Mouse (Mus musculus) embryonic facial prominence, embryonic 15.5 days (tissue): Measurements from ENCODE around the gene Hdac4. TPM values are rescaled to one million over a fixed set of nuclear protein-coding genes. Genes with fewer than 3 reads are reported as not detected.

Experiments used
- ATAC-seq: fragments of 200-750 bp; cut with Nextera tagmentation; 2 replicates; pipeline ENCODE4 v1.8.0; 2017; ENCODE audit warnings: low read depth, moderate TSS enrichment; ENCODE audit not compliant: insufficient number of reproducible peaks, low FRiP score, low TSS enrichment
- H3K27ac ChIP-seq: fragments of 300-500 bp; sonication (generic); replicated peaks from 2 replicates; pipeline ENCODE4 v1.5.1; 2015; ENCODE audit warnings: mild to moderate bottlenecking, inconsistent platforms
- H3K27me3 ChIP-seq: fragments of 300-500 bp; sonication (generic); 2 replicates; pipeline ENCODE4 v1.6.1; 2015; ENCODE audit warnings: inconsistent platforms
- H3K36me3 ChIP-seq: fragments of 300-500 bp; sonication (generic); 2 replicates; pipeline ENCODE4 v1.6.1; 2015; ENCODE audit warnings: mild to moderate bottlenecking, inconsistent platforms
- H3K4me1 ChIP-seq: fragments of 300-500 bp; sonication (generic); 2 replicates; pipeline ENCODE4 v1.6.1; 2015; ENCODE audit warnings: inconsistent platforms
- H3K4me2 ChIP-seq: fragments of 300-500 bp; sonication (generic); replicated peaks from 2 replicates; pipeline ENCODE4 v1.6.1; 2015; ENCODE audit warnings: mild to moderate bottlenecking, inconsistent platforms
- H3K4me3 ChIP-seq: fragments of 300-500 bp; sonication (generic); replicated peaks from 2 replicates; pipeline ENCODE4 v1.5.1; 2015; ENCODE audit warnings: mild to moderate bottlenecking, inconsistent platforms
- H3K9ac ChIP-seq: fragments of 300-500 bp; sonication (generic); 2 replicates; pipeline ENCODE4 v1.6.1; 2015; ENCODE audit warnings: inconsistent platforms
- H3K9me3 ChIP-seq: fragments of 300-500 bp; sonication (generic); replicated peaks from 2 replicates; pipeline ENCODE4 v1.6.1; 2016; ENCODE audit warnings: inconsistent platforms
- WGBS: fragments of 180-500 bp; shearing (Covaris S2); methylation state at CpG from one replicate; pipeline ENCODE4 v1.1.7; 2015; 5-methylcytosine and 5-hydroxymethylcytosine counted together
- polyA plus RNA-seq: library from polyadenylated mRNA; unstranded; fragments of >200 nt; fragmentation: Nextera tagmentation; extraction: Ambion mirVana; gene quantifications from 2 replicates; pipeline ENCODE4 v1.2.1, GENCODE M21; 2015

Hdac4 gene
- polyA plus RNA-seq, 1 experiment from 2014 or later: 27.5 TPM

DNA sequence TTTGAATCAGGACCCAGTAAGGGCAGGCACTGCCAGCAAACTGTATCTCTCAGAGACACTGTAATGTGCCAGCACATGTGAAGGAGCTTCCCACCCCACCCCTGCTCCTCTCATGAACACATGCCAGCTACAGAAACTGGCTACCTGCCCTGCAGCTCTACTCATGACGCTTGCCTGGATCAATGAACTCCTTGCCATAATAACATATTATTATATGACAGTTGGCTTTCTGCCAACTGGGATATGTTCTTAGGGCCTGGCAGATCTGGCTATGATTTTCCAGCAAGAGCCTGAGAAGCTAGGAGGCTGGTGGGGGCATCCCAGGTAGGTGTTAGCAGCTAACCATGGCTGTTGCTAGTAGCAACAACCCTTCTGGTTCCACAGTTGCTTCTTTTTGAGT lies 156.8 kb downstream of the Hdac4 start:
- H3K27me3 ChIP-seq: no peaks in the 10 kb centered on the region
- H3K9me3 ChIP-seq: no peaks in the 10 kb centered on the region
- no peak overlapping the region for H3K9ac ChIP-seq
- no peak overlapping the region for H3K4me2 ChIP-seq
- H3K27ac ChIP-seq: no peak overlapping the region
- WGBS: 16% methylated on average over 1 of the region's 1 CpGs
- H3K4me1 ChIP-seq: peaks cover 12% of the 10 kb centered on the region
- no peak for ATAC-seq
- H3K36me3 ChIP-seq: no peaks in the 10 kb centered on the region
- H3K4me3 ChIP-seq: no peak overlapping the region

GRCm38 (mm10) chr1:92037039-92037438 lies 158.5 kb downstream of the Hdac4 start:
- Histone ChIP-seq H3K4me1 (peaks cover 12% of the 10 kb centered on the region), H3K27me3 (no peaks in the 10 kb centered on the region), H3K9me3 (no peaks in the 10 kb centered on the region), H3K4me3 (no peak overlapping the region), H3K9ac (no peak overlapping the region), H3K36me3 (no peaks in the 10 kb centered on the region), H3K27ac (no peak overlapping the region), H3K4me2 (no peak overlapping the region)
- WGBS: 89% methylated on average over 7 of the region's 7 CpGs
- ATAC-seq: no peak

- Histone ChIP-seq H3K27ac (no peak overlapping the region), H3K4me1 (peaks cover 7% of the 10 kb centered on the region), H3K4me3 (no peak overlapping the region), H3K27me3 (no peaks in the 10 kb centered on the region), H3K9ac (no peak overlapping the region), H3K36me3 (no peaks in the 10 kb centered on the region), H3K9me3 (no peaks in the 10 kb centered on the region), H3K4me2 (no peak overlapping the region)
- 48% methylated on average over 6 of the region's 6 CpGs for WGBS
- ATAC-seq: no peak
These were observed 159.7 kb downstream of the Hdac4 start for GRCm38 (mm10) chr1:92035770-92036169.

DNA sequence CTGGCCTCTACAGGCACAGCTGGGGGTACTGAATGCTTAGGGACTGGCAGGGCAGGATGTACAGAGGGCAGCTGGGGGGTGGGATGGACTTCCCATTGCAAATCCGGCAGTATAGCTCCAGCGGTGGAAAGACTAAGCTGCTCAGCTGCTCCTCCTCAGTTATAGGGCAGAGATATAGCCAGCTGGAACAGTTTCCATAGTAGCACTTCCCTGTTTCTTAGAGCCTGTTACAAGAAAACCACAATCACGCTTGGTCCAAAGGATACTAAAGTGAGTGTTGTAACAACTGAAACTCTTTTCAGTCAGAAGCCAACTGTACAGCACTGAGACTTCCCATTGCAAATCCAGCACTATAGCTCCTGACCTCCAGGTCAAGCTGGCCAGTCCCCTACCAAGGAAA lies 161.3 kb downstream of the Hdac4 start:
- Histone ChIP-seq H3K4me1 (peaks cover 7% of the 10 kb centered on the region), H3K4me2 (no peak overlapping the region), H3K9ac (no peak overlapping the region), H3K9me3 (no peaks in the 10 kb centered on the region), H3K27ac (no peak overlapping the region), H3K27me3 (no peaks in the 10 kb centered on the region), H3K4me3 (no peak overlapping the region), H3K36me3 (peaks cover 8% of the 10 kb centered on the region; the same call in 1 of the 2 replicates)
- WGBS: 85% methylated on average over 3 of the region's 3 CpGs
- ATAC-seq: no peak

DNA sequence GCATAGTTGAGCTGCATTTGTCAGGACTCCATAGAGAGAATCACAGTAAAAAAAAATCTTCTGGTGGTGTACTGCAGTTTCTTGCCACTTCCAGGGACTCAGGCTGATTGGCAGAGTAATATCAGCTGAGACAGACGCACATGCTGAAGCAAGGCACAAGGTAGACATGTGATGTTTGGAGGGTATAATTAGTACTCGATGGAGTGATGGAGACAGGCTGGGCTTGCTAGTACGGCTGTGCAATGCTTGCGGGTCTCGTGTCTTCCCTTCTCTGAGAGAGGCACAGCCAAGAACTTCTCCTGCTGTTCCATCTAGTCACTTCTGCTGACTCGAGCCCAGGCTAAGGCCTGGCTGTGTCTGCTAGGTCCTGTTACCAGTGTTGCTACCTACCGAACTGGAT lies 162.0 kb downstream of the Hdac4 start:
- Histone ChIP-seq H3K27ac (no peak overlapping the region), H3K9me3 (no peaks in the 10 kb centered on the region)
- WGBS: 67% methylated on average over 7 of the region's 7 CpGs

DNA sequence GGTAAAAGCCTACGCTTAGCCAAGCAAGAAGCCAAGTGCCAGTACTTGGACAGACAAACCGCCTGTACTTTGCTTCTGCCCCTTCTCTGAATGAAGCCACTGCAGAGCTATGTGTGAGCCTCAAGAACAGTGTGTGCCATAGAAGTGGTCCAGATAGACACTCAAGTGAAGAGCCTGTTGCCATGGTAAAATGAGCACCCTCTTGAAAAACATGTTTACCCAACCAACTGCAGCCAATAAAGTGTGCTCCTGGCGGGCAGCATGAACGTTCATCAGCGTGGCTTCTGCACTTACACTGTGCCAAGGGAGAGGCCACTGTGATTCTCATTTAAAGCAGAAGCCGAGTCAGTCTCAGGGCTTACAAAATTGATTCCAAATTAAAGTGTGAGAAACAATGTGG lies 165.0 kb downstream of the Hdac4 start:
- 83% methylated on average over 6 of the region's 6 CpGs for WGBS
- H3K4me1 ChIP-seq: no peaks in the 10 kb centered on the region
- H3K9ac ChIP-seq: no peak overlapping the region
- H3K9me3 ChIP-seq: no peaks in the 10 kb centered on the region
- ATAC-seq: no peak
- H3K27me3 ChIP-seq: no peaks in the 10 kb centered on the region
- peaks cover 35% of the 10 kb centered on the region for H3K36me3 ChIP-seq
- no peak overlapping the region for H3K4me3 ChIP-seq
- H3K4me2 ChIP-seq: no peak overlapping the region
- H3K27ac ChIP-seq: no peak overlapping the region

More for the DNA sequence above, 162.0 kb downstream of the Hdac4 start:
- Histone ChIP-seq H3K4me3 (no peak overlapping the region), H3K4me2 (no peak overlapping the region), H3K4me1 (peaks cover under 1% of the 10 kb centered on the region; the same call in 1 of the 2 replicates), H3K27me3 (no peaks in the 10 kb centered on the region), H3K9ac (no peak overlapping the region), H3K36me3 (peaks cover 15% of the 10 kb centered on the region; the same call in 1 of the 2 replicates)
- ATAC-seq: no peak

DNA sequence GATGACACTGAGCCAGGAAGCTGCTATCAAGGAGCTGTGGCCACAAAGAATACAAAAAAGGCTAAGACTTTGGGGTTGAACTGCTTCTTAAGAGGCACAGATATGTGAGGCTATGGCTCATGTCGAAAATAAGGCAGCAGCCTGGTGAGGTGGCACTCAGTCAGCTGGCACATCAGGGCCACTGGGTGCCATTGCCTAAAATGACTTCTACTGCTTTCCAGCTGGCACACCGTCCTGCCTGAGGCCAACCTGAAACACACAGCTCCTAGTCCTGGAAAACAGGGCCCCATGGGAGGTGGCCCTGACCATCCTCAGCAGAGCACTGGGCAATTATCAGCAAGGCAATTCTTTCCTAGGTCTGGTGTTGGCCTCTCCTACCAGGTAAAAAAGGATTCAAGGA lies 167.3 kb downstream of the Hdac4 start:
- no peak for ATAC-seq
- no peaks in the 10 kb centered on the region for H3K9me3 ChIP-seq
- H3K36me3 ChIP-seq: peaks cover 35% of the 10 kb centered on the region
- H3K4me3 ChIP-seq: no peak overlapping the region
- WGBS: 95% methylated on average over 2 of the region's 2 CpGs
- no peak overlapping the region for H3K27ac ChIP-seq
- no peaks in the 10 kb centered on the region for H3K4me1 ChIP-seq
- no peak overlapping the region for H3K4me2 ChIP-seq
- no peaks in the 10 kb centered on the region for H3K27me3 ChIP-seq
- no peak overlapping the region for H3K9ac ChIP-seq

GRCm38 (mm10) chr1:92026351-92026750 lies 169.1 kb downstream of the Hdac4 start:
- Histone ChIP-seq H3K9me3 (no peaks in the 10 kb centered on the region), H3K4me1 (no peaks in the 10 kb centered on the region), H3K27ac (no peak overlapping the region), H3K36me3 (peaks cover 35% of the 10 kb centered on the region), H3K4me3 (no peak overlapping the region), H3K4me2 (no peak overlapping the region), H3K9ac (no peak overlapping the region), H3K27me3 (no peaks in the 10 kb centered on the region)
- WGBS: 73% methylated on average over 3 of the region's 3 CpGs
- ATAC-seq: no peak

DNA sequence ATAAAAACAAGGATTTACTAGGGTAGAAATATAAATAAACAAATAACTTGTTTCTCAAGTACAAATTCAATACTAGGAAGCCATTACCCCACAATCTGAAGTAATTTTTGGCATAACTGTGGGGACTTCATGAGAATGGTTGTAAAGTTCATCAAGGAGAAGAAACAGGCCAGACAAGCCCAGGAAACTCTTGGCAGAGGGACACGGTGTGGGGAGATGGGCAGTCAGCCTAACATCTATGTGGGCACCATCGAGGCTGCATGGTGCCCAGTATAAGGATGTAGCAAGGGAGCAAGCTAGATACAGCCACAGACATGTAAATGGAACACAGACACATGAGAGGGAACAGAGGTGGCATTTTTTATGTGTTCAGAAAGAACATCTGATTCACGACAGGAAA lies 171.6 kb downstream of the Hdac4 start:
- 87% methylated on average over 3 of the region's 3 CpGs for WGBS
- no peaks in the 10 kb centered on the region for H3K4me1 ChIP-seq
- no peaks in the 10 kb centered on the region for H3K9me3 ChIP-seq
- ATAC-seq: no peak
- H3K9ac ChIP-seq: no peak overlapping the region
- no peak overlapping the region for H3K4me2 ChIP-seq
- H3K27me3 ChIP-seq: no peaks in the 10 kb centered on the region
- peaks cover 24% of the 10 kb centered on the region for H3K36me3 ChIP-seq
- no peak overlapping the region for H3K27ac ChIP-seq
- no peak overlapping the region for H3K4me3 ChIP-seq

DNA sequence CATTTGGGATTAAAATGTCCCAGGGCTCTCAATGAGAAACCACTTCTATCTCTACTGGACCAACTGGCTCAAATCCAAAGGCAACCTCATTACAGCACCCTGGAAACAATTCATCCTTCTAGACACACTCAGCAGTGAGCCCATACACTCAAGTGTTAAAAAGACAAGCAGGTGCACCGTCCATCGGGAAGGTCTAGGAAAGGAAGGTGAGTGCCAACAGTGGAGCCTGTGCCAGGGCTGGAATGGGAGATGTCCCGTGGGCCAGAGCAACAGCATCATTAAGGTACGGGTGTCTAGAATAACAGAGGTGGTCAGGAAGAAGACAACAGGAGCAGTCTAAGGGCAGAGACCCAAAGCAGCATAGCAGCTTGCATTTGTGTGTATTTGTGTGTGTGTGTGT lies 173.5 kb downstream of the Hdac4 start:
- Histone ChIP-seq H3K4me2 (no peak overlapping the region), H3K9ac (no peak overlapping the region), H3K36me3 (peaks cover 11% of the 10 kb centered on the region; the same call in 1 of the 2 replicates), H3K9me3 (no peaks in the 10 kb centered on the region), H3K27me3 (no peaks in the 10 kb centered on the region), H3K27ac (no peak overlapping the region), H3K4me1 (no peaks in the 10 kb centered on the region), H3K4me3 (no peak overlapping the region)
- no peak for ATAC-seq
- 85% methylated on average over 4 of the region's 4 CpGs for WGBS

- no peaks in the 10 kb centered on the region for H3K27me3 ChIP-seq
- H3K36me3 ChIP-seq: peaks cover 14% of the 10 kb centered on the region; the same call in 1 of the 2 replicates
- WGBS: 70% methylated on average over 4 of the region's 4 CpGs
- H3K4me3 ChIP-seq: no peak overlapping the region
- no peaks in the 10 kb centered on the region for H3K9me3 ChIP-seq
- no peaks in the 10 kb centered on the region for H3K4me1 ChIP-seq
- no peak overlapping the region for H3K27ac ChIP-seq
- no peak overlapping the region for H3K9ac ChIP-seq
- ATAC-seq: no peak
- H3K4me2 ChIP-seq: no peak overlapping the region
These were observed 179.4 kb downstream of the Hdac4 start for GRCm38 (mm10) chr1:92015938-92016672.

DNA sequence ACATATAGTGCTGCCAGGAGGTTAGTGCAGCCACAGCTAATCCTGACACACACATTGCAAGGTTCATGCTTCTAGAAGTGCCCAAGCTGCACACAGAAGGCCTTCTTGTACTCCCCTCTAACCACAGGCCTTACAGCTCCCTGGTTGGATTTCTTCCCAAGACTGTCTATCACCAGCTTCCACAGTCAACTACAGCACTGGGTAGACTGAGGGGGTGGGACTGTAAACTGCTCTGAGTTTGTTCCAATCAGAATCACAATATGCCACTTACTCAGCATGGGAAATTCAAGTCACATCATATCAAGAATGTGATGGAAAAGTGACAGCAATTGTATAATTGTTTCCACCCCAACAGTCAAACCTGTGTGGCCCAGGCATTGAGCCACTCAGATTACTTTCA lies 180.2 kb downstream of the Hdac4 start:
- Histone ChIP-seq H3K27me3 (no peaks in the 10 kb centered on the region), H3K9me3 (no peaks in the 10 kb centered on the region), H3K9ac (no peak overlapping the region), H3K27ac (no peak overlapping the region), H3K4me1 (no peaks in the 10 kb centered on the region), H3K36me3 (peaks cover 18% of the 10 kb centered on the region; the same call in 1 of the 2 replicates), H3K4me2 (no peak overlapping the region), H3K4me3 (no peak overlapping the region)
- ATAC-seq: no peak
